Mouse (Mus musculus): ENCODE measurements at regions not wholly inside any gene's neighbourhood (a gene's known extent, or its start where the extent isn't known, plus 50 kb on each side); places are given as distances from the start of the nearest gene placed in this dataset.

DNA sequence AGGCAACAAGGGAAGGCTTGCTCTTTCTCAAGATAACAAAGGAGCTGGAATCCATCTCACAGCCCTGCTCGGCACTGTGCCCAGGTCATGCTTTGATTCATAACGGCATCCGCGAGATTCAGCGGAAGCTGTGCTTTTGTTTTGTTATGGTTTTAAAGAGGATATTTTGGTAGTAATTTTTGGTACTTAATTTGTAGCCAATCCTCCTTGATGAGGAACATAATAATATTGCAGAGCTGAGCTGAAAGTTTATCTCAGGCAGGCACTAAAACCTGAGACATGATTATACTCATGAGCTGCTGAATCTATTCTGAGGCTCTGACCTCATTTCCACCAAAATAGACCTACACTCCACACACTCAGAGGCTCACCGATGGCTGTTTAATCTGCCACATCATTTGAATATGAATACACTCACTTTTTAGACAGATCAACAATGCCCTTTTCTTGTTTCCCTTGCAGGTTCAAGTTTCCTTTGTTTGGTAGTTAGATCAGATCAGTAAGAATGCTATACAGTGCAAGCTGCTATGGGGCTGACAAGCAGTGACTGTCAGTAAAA lies 518.5 kb downstream of the Ptprc start:
- Histone ChIP-seq H3K9ac (replicated peaks) (no peak overlapping the region), H3K27me3 (ENCODE audit: insufficient read depth, low read length) (no peaks in the 10 kb centered on the region), H3K36me3 (replicated peaks; ENCODE audit: insufficient read depth, low read length) (no peaks in the 10 kb centered on the region), H3K4me3 (ENCODE audit: low read depth, low read length) (no peak overlapping the region), H3K4me1 (ENCODE audit: insufficient read depth) (no peaks in the 10 kb centered on the region), H3K9me3 (ENCODE audit: low read length) (no peaks in the 10 kb centered on the region), H3K27ac (ENCODE audit: low read depth) (no peak overlapping the region), H3K4me2 (ENCODE audit: low read depth, low read length) (no peak overlapping the region)
- DNase-seq = no peak
- 75% methylated on average over 6 of the region's 6 CpGs for WGBS (ENCODE audit: insufficient replicate concordance)
- TF ChIP-seq EP300 (IDR thresholded peaks at IDR 0.05; ENCODE audit: low read depth) (no peak), CTCF (IDR thresholded peaks at IDR 0.05; ENCODE audit: low read depth) (no peak)
- ATAC-seq = no peak

DNA sequence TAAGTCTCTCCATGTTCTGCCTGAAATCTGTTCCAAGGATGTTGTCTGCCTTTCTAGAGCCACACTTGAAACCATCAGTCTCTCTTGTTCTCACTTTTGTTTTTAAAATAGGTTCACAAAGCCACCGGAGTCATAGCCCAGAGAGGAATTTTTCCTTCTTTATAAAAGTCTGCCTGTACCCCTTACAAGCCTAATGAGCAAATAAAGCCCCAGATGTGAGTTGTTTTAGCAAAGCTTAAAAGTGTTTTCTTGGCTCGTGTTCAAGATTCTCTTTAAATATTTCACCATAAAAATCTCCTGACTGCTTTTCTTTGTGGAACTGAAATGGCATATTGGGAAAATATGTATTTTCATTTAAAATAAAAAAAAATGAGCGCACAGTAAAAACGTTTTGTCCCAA lies 521.3 kb downstream of the Ptprc start:
- Histone ChIP-seq H3K36me3 (replicated peaks; ENCODE audit: insufficient read depth, low read length) (no peaks in the 10 kb centered on the region), H3K9me3 (ENCODE audit: low read length) (no peaks in the 10 kb centered on the region), H3K4me1 (ENCODE audit: insufficient read depth) (no peaks in the 10 kb centered on the region), H3K4me3 (ENCODE audit: low read depth, low read length) (no peak overlapping the region), H3K27ac (ENCODE audit: low read depth) (no peak overlapping the region), H3K9ac (replicated peaks) (no peak overlapping the region), H3K27me3 (ENCODE audit: insufficient read depth, low read length) (no peaks in the 10 kb centered on the region), H3K4me2 (ENCODE audit: low read depth, low read length) (no peak overlapping the region)
- TF ChIP-seq CTCF (IDR thresholded peaks at IDR 0.05; ENCODE audit: low read depth) (no peak), EP300 (IDR thresholded peaks at IDR 0.05; ENCODE audit: low read depth) (no peak)
- DNase-seq (no peak), ATAC-seq (no peak)
- WGBS (ENCODE audit: insufficient replicate concordance) = 57% methylated on average over 4 of the region's 4 CpGs

DNA sequence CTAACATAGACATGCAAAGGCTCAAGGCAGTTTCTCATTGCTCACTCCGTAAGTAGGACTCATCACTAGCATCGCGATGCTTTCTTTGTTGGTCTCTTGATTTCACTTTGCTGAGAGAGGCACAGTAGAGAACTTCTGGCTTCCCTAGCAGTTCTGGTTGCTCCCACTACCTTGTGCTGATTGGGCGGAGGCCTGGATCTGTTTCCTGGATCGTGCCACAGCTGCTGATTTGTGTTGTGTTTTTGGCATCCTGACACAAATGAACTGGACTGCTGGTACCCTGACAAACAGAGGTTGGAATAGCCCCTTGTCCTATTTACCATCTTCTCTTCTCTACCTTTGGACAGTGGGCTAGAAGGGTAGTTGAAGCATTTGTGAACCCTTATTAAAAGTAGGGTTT lies 522.0 kb downstream of the Ptprc start:
- Histone ChIP-seq H3K9me3 (ENCODE audit: low read length) (no peaks in the 10 kb centered on the region), H3K36me3 (replicated peaks; ENCODE audit: insufficient read depth, low read length) (no peaks in the 10 kb centered on the region), H3K4me2 (ENCODE audit: low read depth, low read length) (no peak overlapping the region), H3K4me3 (ENCODE audit: low read depth, low read length) (no peak overlapping the region), H3K4me1 (ENCODE audit: insufficient read depth) (no peaks in the 10 kb centered on the region), H3K27me3 (ENCODE audit: insufficient read depth, low read length) (no peaks in the 10 kb centered on the region), H3K27ac (ENCODE audit: low read depth) (no peak overlapping the region), H3K9ac (replicated peaks) (no peak overlapping the region)
- TF ChIP-seq CTCF (IDR thresholded peaks at IDR 0.05; ENCODE audit: low read depth) (no peak), EP300 (IDR thresholded peaks at IDR 0.05; ENCODE audit: low read depth) (no peak)
- 71% methylated on average over 5 of the region's 5 CpGs for WGBS (ENCODE audit: insufficient replicate concordance)
- DNase-seq (no peak), ATAC-seq (no peak)

DNA sequence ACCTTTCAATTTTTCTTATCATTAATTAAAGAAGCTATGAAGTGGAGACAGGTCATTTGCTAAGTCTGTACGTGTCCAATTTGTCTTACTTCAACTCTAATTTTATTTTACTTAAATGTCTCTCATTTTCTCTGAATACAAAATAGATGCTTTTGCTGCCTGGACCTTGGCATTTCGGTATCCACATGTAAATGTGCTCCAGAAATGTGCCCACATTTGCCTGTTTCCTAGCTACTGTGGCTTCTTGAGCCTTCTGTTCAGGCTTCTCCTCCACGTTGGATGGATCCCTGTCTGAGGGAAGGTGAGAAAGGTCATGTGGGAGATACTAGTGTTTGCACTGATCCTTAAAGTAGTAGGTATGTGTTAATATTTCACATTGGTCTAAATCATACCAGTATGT lies 524.9 kb downstream of the Ptprc start:
- H3K4me3 ChIP-seq (ENCODE audit: low read depth, low read length) = no peak overlapping the region
- TF ChIP-seq CTCF (IDR thresholded peaks at IDR 0.05; ENCODE audit: low read depth) = no peak
- TF ChIP-seq EP300 (IDR thresholded peaks at IDR 0.05; ENCODE audit: low read depth) = no peak
- no peak for DNase-seq
- WGBS (ENCODE audit: insufficient replicate concordance) = 46% methylated on average over 3 of the region's 3 CpGs
- no peaks in the 10 kb centered on the region for H3K9me3 ChIP-seq (ENCODE audit: low read length)
- no peaks in the 10 kb centered on the region for H3K27me3 ChIP-seq (ENCODE audit: insufficient read depth, low read length)
- H3K4me1 ChIP-seq (ENCODE audit: insufficient read depth) = no peaks in the 10 kb centered on the region
- no peak overlapping the region for H3K9ac ChIP-seq (replicated peaks)
- ATAC-seq = no peak
- H3K27ac ChIP-seq (ENCODE audit: low read depth) = no peak overlapping the region
- H3K4me2 ChIP-seq (ENCODE audit: low read depth, low read length) = no peak overlapping the region
- H3K36me3 ChIP-seq (replicated peaks; ENCODE audit: insufficient read depth, low read length) = no peaks in the 10 kb centered on the region

DNA sequence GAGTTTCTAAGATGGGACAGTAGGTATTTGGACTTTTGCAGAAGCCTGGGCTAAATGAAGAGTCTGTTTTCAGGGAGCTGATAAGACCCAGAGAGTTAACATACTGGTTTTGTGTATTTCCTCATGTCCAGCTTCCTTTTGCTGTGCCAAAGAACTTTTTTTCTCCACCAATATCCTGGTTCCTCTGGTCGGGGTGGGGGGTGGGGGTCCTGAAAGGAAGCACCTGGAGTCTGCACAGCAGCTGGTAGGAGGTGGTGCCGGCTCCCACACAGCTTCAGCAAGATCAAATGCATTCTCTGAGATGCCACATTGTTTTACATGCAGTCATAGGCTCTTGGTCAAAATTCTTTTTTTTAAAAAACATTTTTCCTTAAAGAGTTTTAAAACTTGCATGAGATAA lies 525.4 kb downstream of the Ptprc start:
- 19% methylated on average over 2 of the region's 2 CpGs for WGBS (ENCODE audit: insufficient replicate concordance)
- no peak overlapping the region for H3K27ac ChIP-seq (ENCODE audit: low read depth)
- no peaks in the 10 kb centered on the region for H3K4me1 ChIP-seq (ENCODE audit: insufficient read depth)
- H3K9ac ChIP-seq (replicated peaks) = no peak overlapping the region
- H3K9me3 ChIP-seq (ENCODE audit: low read length) = no peaks in the 10 kb centered on the region
- no peak overlapping the region for H3K4me3 ChIP-seq (ENCODE audit: low read depth, low read length)
- TF ChIP-seq CTCF (IDR thresholded peaks at IDR 0.05; ENCODE audit: low read depth) (no peak), EP300 (IDR thresholded peaks at IDR 0.05; ENCODE audit: low read depth) (no peak)
- H3K36me3 ChIP-seq (replicated peaks; ENCODE audit: insufficient read depth, low read length) = no peaks in the 10 kb centered on the region
- ATAC-seq (no peak), DNase-seq (no peak)
- H3K27me3 ChIP-seq (ENCODE audit: insufficient read depth, low read length) = no peaks in the 10 kb centered on the region
- H3K4me2 ChIP-seq (ENCODE audit: low read depth, low read length) = no peak overlapping the region

DNA sequence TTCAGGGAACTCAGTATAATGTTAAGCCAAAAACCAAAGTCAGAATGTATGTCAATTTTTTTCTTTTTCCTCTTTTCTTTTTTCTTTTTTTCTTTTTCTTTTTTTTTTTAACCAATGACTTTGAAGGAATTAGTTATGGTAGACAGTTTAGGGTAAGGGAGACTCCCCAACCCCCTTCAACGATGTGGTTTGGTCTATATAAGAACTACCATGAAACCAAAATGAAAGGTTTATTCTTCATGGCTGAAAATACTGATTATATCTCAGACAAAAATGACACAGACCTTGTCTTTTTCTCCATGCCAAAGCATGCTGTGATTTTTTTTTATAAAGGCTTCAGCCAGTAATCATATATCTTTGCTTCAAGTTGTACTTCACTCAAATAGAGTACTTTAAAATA lies 526.7 kb downstream of the Ptprc start:
- Histone ChIP-seq H3K4me3 (ENCODE audit: low read depth, low read length) (no peak overlapping the region), H3K27ac (ENCODE audit: low read depth) (no peak overlapping the region), H3K4me1 (ENCODE audit: insufficient read depth) (no peaks in the 10 kb centered on the region), H3K9me3 (ENCODE audit: low read length) (no peaks in the 10 kb centered on the region), H3K4me2 (ENCODE audit: low read depth, low read length) (no peak overlapping the region), H3K27me3 (ENCODE audit: insufficient read depth, low read length) (no peaks in the 10 kb centered on the region), H3K9ac (replicated peaks) (no peak overlapping the region), H3K36me3 (replicated peaks; ENCODE audit: insufficient read depth, low read length) (no peaks in the 10 kb centered on the region)
- DNase-seq (no peak), ATAC-seq (no peak)
- WGBS (ENCODE audit: insufficient replicate concordance) = 62% methylated on average over 1 of the region's 1 CpGs
- TF ChIP-seq CTCF (IDR thresholded peaks at IDR 0.05; ENCODE audit: low read depth) = no peak
- no peak for TF ChIP-seq EP300 (IDR thresholded peaks at IDR 0.05; ENCODE audit: low read depth)

DNA sequence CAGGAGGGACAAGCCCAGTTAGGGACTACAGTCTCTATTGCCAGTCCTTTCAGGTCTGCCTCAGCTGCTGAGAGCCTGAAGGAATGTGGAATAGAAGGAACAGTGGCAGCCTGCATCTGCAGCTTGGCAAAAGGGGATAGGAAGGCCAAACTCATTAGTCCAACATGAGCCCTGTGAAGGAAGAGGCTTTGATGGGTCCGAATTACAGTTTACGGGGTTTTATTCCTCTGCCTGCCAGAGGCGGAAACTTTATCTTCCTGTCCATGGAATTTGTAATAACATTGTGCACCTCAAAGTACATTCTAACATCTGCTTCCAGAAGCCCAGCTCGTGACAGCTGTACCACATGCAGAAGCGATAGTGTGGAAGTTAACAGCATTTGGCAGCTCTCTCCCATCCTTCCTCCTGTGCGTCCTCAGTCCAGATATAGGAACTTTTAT lies 530.9 kb downstream of the Ptprc start:
- 69% methylated on average over 6 of the region's 6 CpGs for WGBS (ENCODE audit: insufficient replicate concordance)
- H3K4me2 ChIP-seq (ENCODE audit: low read depth, low read length) = no peak overlapping the region
- ATAC-seq (no peak), DNase-seq (no peak)
- H3K4me1 ChIP-seq (ENCODE audit: insufficient read depth) = no peaks in the 10 kb centered on the region
- no peak overlapping the region for H3K4me3 ChIP-seq (ENCODE audit: low read depth, low read length)
- no peak overlapping the region for H3K27ac ChIP-seq (ENCODE audit: low read depth)
- no peak overlapping the region for H3K9ac ChIP-seq (replicated peaks)
- H3K36me3 ChIP-seq (replicated peaks; ENCODE audit: insufficient read depth, low read length) = no peaks in the 10 kb centered on the region
- no peak for TF ChIP-seq EP300 (IDR thresholded peaks at IDR 0.05; ENCODE audit: low read depth)
- TF ChIP-seq CTCF (IDR thresholded peaks at IDR 0.05; ENCODE audit: low read depth) = no peak
- H3K27me3 ChIP-seq (ENCODE audit: insufficient read depth, low read length) = no peaks in the 10 kb centered on the region
- H3K9me3 ChIP-seq (ENCODE audit: low read length) = no peaks in the 10 kb centered on the region
